In the genomic region with DNA sequence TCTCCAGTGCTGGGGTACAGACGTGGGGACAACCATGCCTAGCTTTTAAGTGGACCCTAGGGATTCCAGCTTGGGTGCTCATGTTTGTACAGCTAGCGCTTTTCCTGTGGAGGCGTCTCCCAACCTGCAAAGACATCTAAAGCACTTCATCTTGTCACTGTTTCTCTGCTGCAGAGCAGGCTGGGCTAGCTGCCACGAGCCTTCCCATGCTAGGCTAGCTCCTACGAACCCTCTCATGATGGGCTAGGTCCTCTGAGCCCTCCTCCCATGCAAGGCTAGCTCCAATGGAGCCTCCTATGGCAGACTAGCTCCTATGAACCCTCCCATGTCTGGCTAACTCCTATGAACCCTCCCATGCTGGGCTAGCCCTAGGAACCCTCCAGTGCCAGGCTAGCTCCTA, we compare ENCODE assay signal across 24 mouse cellular contexts. TPM values are rescaled to one million over a fixed set of nuclear protein-coding genes. Genes with fewer than 3 reads are reported as not detected.
DNase-seq lines count a peak whose midpoint lies in the region; ATAC-seq and TF ChIP-seq lines count a peak whose summit lies in the region.
"Had no signal": no experiment of that assay in that cellular context is flagged by ENCODE, and none has a peak within 500 bp of the region (broad histone marks: within the 10 kb centered on the region; RNA-seq: fewer than 3 reads in every experiment).

No protein-coding gene starts in this region.

- H3K4me1 ChIP-seq in lung, embryonic 15.5 days = peaks cover 26% of the 10 kb centered on the region
- no peaks in the 10 kb centered on the region for H3K4me1 ChIP-seq in liver, postnatal 0 days (ENCODE audit: insufficient read depth)
- H3K4me1 ChIP-seq: liver, embryonic 15.5 days had no signal

- DNase-seq in lung, postnatal 25 days (ENCODE audit: low spot score) = no peak
- DNase-seq in frontal cortex, postnatal 36 days (ENCODE audit: low spot score in 2 of 2) = peak; percentile 62 to 76
- DNase-seq in right cerebral cortex, postnatal 10 days (ENCODE audit: low spot score in 2 of 2) = peak; percentile 46 to 63
- no peak for DNase-seq in liver, postnatal 0 days
- DNase-seq in c-Kit-positive CD71-positive TER-119-positive erythroid progenitor cells, embryonic 14.5 days (ENCODE audit: low spot score) = no peak
- DNase-seq in cerebellum, postnatal 25 days = no peak
- DNase-seq: adrenal gland, adult 8-10 months; cerebellum, adult 8-10 months; gastrocnemius, postnatal 25 days; heart, adult 2 months; heart, postnatal 36 days; kidney, adult 18-20 months; kidney, postnatal 4 days; liver; midbrain, embryonic 14.5 days; thymus, postnatal 14 days had no signal

- peak; percentile 28; the same call in 1 of the 2 replicates for ATAC-seq in lung, embryonic 15.5 days (ENCODE audit: borderline replicate concordance, extremely low read depth, low FRiP score, low TSS enrichment)
- ATAC-seq in frontal cortex, adult (ENCODE audit: low TSS enrichment) = peak; percentile 90
- ATAC-seq in liver, postnatal 0 days = no peak
- ATAC-seq: forebrain, embryonic 13.5 days had no signal

- H3K27ac ChIP-seq in lung, embryonic 15.5 days = peak overlapping the region; percentile 58
- H3K27ac ChIP-seq in liver, postnatal 0 days (ENCODE audit: low read depth) = no peak overlapping the region
- H3K27ac ChIP-seq: forebrain, embryonic 13.5 days; heart, adult 2 months; heart, embryonic 15.5 days; hindbrain, embryonic 13.5 days; limb, embryonic 10.5 days; liver, embryonic 15.5 days; neural tube, embryonic 12.5 days had no signal

- no peak overlapping the region for H3K9ac ChIP-seq in lung, embryonic 15.5 days
- H3K9ac ChIP-seq in liver, postnatal 0 days (replicated peaks) = no peak overlapping the region
- H3K9ac ChIP-seq: forebrain, embryonic 13.5 days; heart, embryonic 15.5 days; hindbrain, embryonic 13.5 days; liver, embryonic 15.5 days; neural tube, embryonic 12.5 days had no signal

- no peak overlapping the region for H3K4me3 ChIP-seq in lung, embryonic 15.5 days
- no peak overlapping the region for H3K4me3 ChIP-seq in liver, postnatal 0 days (ENCODE audit: low read depth, low read length)
- H3K4me3 ChIP-seq: forebrain, embryonic 13.5 days; heart, adult 2 months; heart, embryonic 15.5 days; hindbrain, embryonic 13.5 days; limb, embryonic 10.5 days; liver, embryonic 15.5 days; neural tube, embryonic 12.5 days had no signal

- TF ChIP-seq CTCF in liver, postnatal 0 days (IDR thresholded peaks at IDR 0.05; ENCODE audit: low read depth) = no peak

- no peak for TF ChIP-seq EP300 in liver, postnatal 0 days (IDR thresholded peaks at IDR 0.05; ENCODE audit: low read depth)

- H3K36me3 ChIP-seq in lung, embryonic 15.5 days = no peaks in the 10 kb centered on the region
- H3K36me3 ChIP-seq in liver, postnatal 0 days (replicated peaks; ENCODE audit: insufficient read depth, low read length) = no peaks in the 10 kb centered on the region
- H3K36me3 ChIP-seq: heart, embryonic 15.5 days; hindbrain, embryonic 13.5 days; limb, embryonic 10.5 days; liver, embryonic 15.5 days; neural tube, embryonic 12.5 days had no signal

- no peak overlapping the region for H3K4me2 ChIP-seq in lung, embryonic 15.5 days
- H3K4me2 ChIP-seq in liver, postnatal 0 days (ENCODE audit: low read depth, low read length) = no peak overlapping the region
- H3K4me2 ChIP-seq: forebrain, embryonic 13.5 days; heart, embryonic 15.5 days; hindbrain, embryonic 13.5 days; liver, embryonic 15.5 days; neural tube, embryonic 12.5 days had no signal

- H3K27me3 ChIP-seq in lung, embryonic 15.5 days = no peaks in the 10 kb centered on the region
- no peaks in the 10 kb centered on the region for H3K27me3 ChIP-seq in liver, postnatal 0 days (ENCODE audit: insufficient read depth, low read length)
- H3K27me3 ChIP-seq: forebrain, embryonic 13.5 days; heart, embryonic 15.5 days; hindbrain, embryonic 13.5 days; liver, embryonic 15.5 days; neural tube, embryonic 12.5 days had no signal

- no peaks in the 10 kb centered on the region for H3K9me3 ChIP-seq in lung, embryonic 15.5 days
- H3K9me3 ChIP-seq in liver, postnatal 0 days (ENCODE audit: low read length) = no peaks in the 10 kb centered on the region
- H3K9me3 ChIP-seq: forebrain, embryonic 13.5 days; heart, embryonic 15.5 days; hindbrain, embryonic 13.5 days; limb, embryonic 10.5 days; liver, embryonic 15.5 days; neural tube, embryonic 12.5 days had no signal

- WGBS in lung, embryonic 15.5 days = 28% methylated on average over 5 of the region's 5 CpGs
- 60% methylated on average over 5 of the region's 5 CpGs for WGBS in liver, postnatal 0 days (ENCODE audit: insufficient replicate concordance)

RNA-seq across cellular contexts. Expression of a gene that starts 46.2 kb away (rescaled TPM):
- 10.0 and 10.6 TPM in 2 replicates for polyA plus RNA-seq in lung, embryonic 15.5 days (2015; fragmentation: Nextera tagmentation; extraction: Ambion mirVana)
- 3.5 and 4.1 TPM in 2 replicates for polyA plus RNA-seq in liver, postnatal 0 days (2015; fragmentation: Nextera tagmentation; extraction: Ambion mirVana)

Comparison
In these comparisons a context has a peak if more than half of its experiments do, and no peak if none do; other contexts are left out.
1. DNase-seq: peak in frontal cortex, postnatal 36 days (2 of 2) and right cerebral cortex, postnatal 10 days (2 of 2); none in lung, postnatal 25 days (single experiment), liver, postnatal 0 days (single experiment), c-Kit-positive CD71-positive TER-119-positive erythroid progenitor cells, embryonic 14.5 days (single experiment) and cerebellum, postnatal 25 days (0 of 2).